Mouse (Mus musculus): ENCODE results near the gene Prnp.

- TF ChIP-seq GATA1 (IDR thresholded peaks at IDR 0.05; ENCODE audit: low read length): no peak
- TF ChIP-seq TAL1 (IDR thresholded peaks at IDR 0.05; ENCODE audit: low read length): no peak
Measured at GRCm38 (mm10) chr2:131933598-131933997, 23.9 kb downstream of the Prnp start.

Measured in erythroblast, embryonic 14.5 days (primary cell).